19 mouse cellular contexts compared by ENCODE assay signal in genomic region chr14:46225851-46226608, GRCm38 (mm10).
DNase-seq lines count a peak whose midpoint lies in the region; ATAC-seq and TF ChIP-seq lines count a peak whose summit lies in the region.
"Had no signal": no experiment of that assay in that cellular context is flagged by ENCODE, and none has a peak within 500 bp of the region (broad histone marks: within the 10 kb centered on the region; RNA-seq: fewer than 3 reads in every experiment).

No protein-coding gene starts in this region.

- H3K27me3 ChIP-seq in embryonic facial prominence, embryonic 14.5 days (replicated peaks; ENCODE audit: control insufficient read depth, insufficient read depth, low read length): no peaks in the 10 kb centered on the region
- H3K27me3 ChIP-seq in embryonic facial prominence, embryonic 10.5 days (replicated peaks; ENCODE audit: low read depth, poor library complexity, severe bottlenecking): no peaks in the 10 kb centered on the region
- H3K27me3 ChIP-seq in lung, embryonic 14.5 days (ENCODE audit: insufficient read depth, low read length): no peaks in the 10 kb centered on the region
- H3K27me3 ChIP-seq in forebrain, postnatal 0 days (ENCODE audit: insufficient read depth, low read length): no peaks in the 10 kb centered on the region
- H3K27me3 ChIP-seq: CH12.LX; liver, embryonic 12.5 days; neural tube, embryonic 13.5 days had no signal

- no peak for TF ChIP-seq CTCF in lung, embryonic 14.5 days (IDR thresholded peaks at IDR 0.05; ENCODE audit: low read depth)
- no peak for TF ChIP-seq CTCF in forebrain, postnatal 0 days (IDR thresholded peaks at IDR 0.05; ENCODE audit: low read depth)

- H3K4me3 ChIP-seq in embryonic facial prominence, embryonic 14.5 days (ENCODE audit: low read depth, low read length): no peak overlapping the region
- no peak overlapping the region for H3K4me3 ChIP-seq in embryonic facial prominence, embryonic 10.5 days
- no peak overlapping the region for H3K4me3 ChIP-seq in lung, embryonic 14.5 days (ENCODE audit: low read depth, low read length)
- no peak overlapping the region for H3K4me3 ChIP-seq in forebrain, postnatal 0 days (ENCODE audit: low read depth, low read length)
- H3K4me3 ChIP-seq: left cerebral cortex, adult 2 months; liver, embryonic 12.5 days; neural tube, embryonic 13.5 days had no signal

- H3K27ac ChIP-seq in embryonic facial prominence, embryonic 14.5 days (replicated peaks; ENCODE audit: low read depth, low read length): no peak overlapping the region
- H3K27ac ChIP-seq in embryonic facial prominence, embryonic 10.5 days (replicated peaks): no peak overlapping the region
- H3K27ac ChIP-seq in lung, embryonic 14.5 days (ENCODE audit: low read depth): no peak overlapping the region
- no peak overlapping the region for H3K27ac ChIP-seq in forebrain, postnatal 0 days (ENCODE audit: low read depth, low read length)
- H3K27ac ChIP-seq: hindbrain, embryonic 14.5 days; left cerebral cortex, adult 2 months; liver, embryonic 12.5 days; neural tube, embryonic 13.5 days had no signal

- 62% methylated on average over 6 of the region's 6 CpGs for WGBS in embryonic facial prominence, embryonic 14.5 days
- 58% methylated on average over 6 of the region's 6 CpGs for WGBS in embryonic facial prominence, embryonic 10.5 days
- WGBS in lung, embryonic 14.5 days: 53% methylated on average over 6 of the region's 6 CpGs
- 21% methylated on average over 6 of the region's 6 CpGs for WGBS in forebrain, postnatal 0 days

- ATAC-seq in embryonic facial prominence, embryonic 14.5 days (ENCODE audit: low read depth): peak; percentile 41; the same call in 1 of the 2 replicates
- ATAC-seq in lung, embryonic 14.5 days (ENCODE audit: insufficient read depth): no peak
- ATAC-seq in forebrain, postnatal 0 days: peak; percentile 74
- ATAC-seq: liver, embryonic 12.5 days had no signal

- no peak overlapping the region for H3K9ac ChIP-seq in embryonic facial prominence, embryonic 14.5 days (ENCODE audit: low read depth, low read length)
- H3K9ac ChIP-seq in lung, embryonic 14.5 days: no peak overlapping the region
- no peak overlapping the region for H3K9ac ChIP-seq in forebrain, postnatal 0 days
- H3K9ac ChIP-seq: hindbrain, embryonic 14.5 days; liver, embryonic 12.5 days; neural tube, embryonic 13.5 days had no signal

- H3K9me3 ChIP-seq in embryonic facial prominence, embryonic 14.5 days (ENCODE audit: control insufficient read depth, low read length): no peaks in the 10 kb centered on the region
- no peaks in the 10 kb centered on the region for H3K9me3 ChIP-seq in embryonic facial prominence, embryonic 10.5 days
- no peaks in the 10 kb centered on the region for H3K9me3 ChIP-seq in lung, embryonic 14.5 days (ENCODE audit: low read depth, low read length)
- no peaks in the 10 kb centered on the region for H3K9me3 ChIP-seq in forebrain, postnatal 0 days (ENCODE audit: low read length)
- H3K9me3 ChIP-seq: liver, embryonic 12.5 days; neural tube, embryonic 13.5 days had no signal

- no peaks in the 10 kb centered on the region for H3K36me3 ChIP-seq in embryonic facial prominence, embryonic 14.5 days (ENCODE audit: control insufficient read depth, insufficient read depth, low read length)
- H3K36me3 ChIP-seq in embryonic facial prominence, embryonic 10.5 days (replicated peaks): no peaks in the 10 kb centered on the region
- H3K36me3 ChIP-seq in lung, embryonic 14.5 days (ENCODE audit: insufficient read depth): no peaks in the 10 kb centered on the region
- H3K36me3 ChIP-seq in forebrain, postnatal 0 days (ENCODE audit: insufficient read depth): no peaks in the 10 kb centered on the region
- H3K36me3 ChIP-seq: liver, embryonic 12.5 days; neural tube, embryonic 13.5 days had no signal

- H3K4me1 ChIP-seq in embryonic facial prominence, embryonic 14.5 days (ENCODE audit: control insufficient read depth, insufficient read depth, low read length): peaks cover 20% of the 10 kb centered on the region
- peaks cover 22% of the 10 kb centered on the region for H3K4me1 ChIP-seq in embryonic facial prominence, embryonic 10.5 days
- H3K4me1 ChIP-seq in lung, embryonic 14.5 days (ENCODE audit: insufficient read depth): no peaks in the 10 kb centered on the region
- no peaks in the 10 kb centered on the region for H3K4me1 ChIP-seq in forebrain, postnatal 0 days (ENCODE audit: insufficient read depth)
- H3K4me1 ChIP-seq: liver, embryonic 12.5 days had no signal

- no peak overlapping the region for H3K4me2 ChIP-seq in embryonic facial prominence, embryonic 14.5 days (ENCODE audit: low read depth, low read length)
- H3K4me2 ChIP-seq in lung, embryonic 14.5 days: no peak overlapping the region
- no peak overlapping the region for H3K4me2 ChIP-seq in forebrain, postnatal 0 days (ENCODE audit: low read depth)
- H3K4me2 ChIP-seq: heart, embryonic 11.5 days; hindbrain, embryonic 14.5 days; liver, embryonic 12.5 days; neural tube, embryonic 13.5 days had no signal

- DNase-seq in embryonic facial prominence, embryonic 14.5 days (ENCODE audit: low spot score): peak; percentile 19
- no peak for DNase-seq in embryonic facial prominence, embryonic 10.5 days (ENCODE audit: low spot score)
- DNase-seq in lung, embryonic 14.5 days: peak; percentile 36
- no peak for DNase-seq in lung, postnatal 36 days
- peak; percentile 8 for DNase-seq in embryo, embryonic 11 days
- peak; percentile 22 for DNase-seq in forebrain, postnatal 0 days
- no peak for DNase-seq in urinary bladder, postnatal 14 days (ENCODE audit: low spot score)
- no peak for DNase-seq in thymus, postnatal 10 days (ENCODE audit: low spot score in 2 of 2)
- DNase-seq: adrenal gland, adult 2 months; cerebellum, adult 2 months; heart, postnatal 14 days; kidney, adult 11 months; right cerebral cortex, postnatal 4 days had no signal

Comparison
In these comparisons a context has a peak if more than half of its experiments do, and no peak if none do; other contexts are left out.
1. DNase-seq: peak in embryonic facial prominence, embryonic 14.5 days (single experiment), lung, embryonic 14.5 days (single experiment), embryo, embryonic 11 days (single experiment) and forebrain, postnatal 0 days (single experiment); none in embryonic facial prominence, embryonic 10.5 days (single experiment), lung, postnatal 36 days (single experiment), urinary bladder, postnatal 14 days (single experiment) and thymus, postnatal 10 days (0 of 2).